Mouse (Mus musculus): ENCODE data around the gene Zic5.

The Zic5 gene

GRCm38 (mm10) chr14:122464763-122465741 is at the start of gene Zic5:
TSS of gene Zic5 (minus strand) at chr14:122465677.
- no peak for DNase-seq (ENCODE audit: low read depth)

DNA sequence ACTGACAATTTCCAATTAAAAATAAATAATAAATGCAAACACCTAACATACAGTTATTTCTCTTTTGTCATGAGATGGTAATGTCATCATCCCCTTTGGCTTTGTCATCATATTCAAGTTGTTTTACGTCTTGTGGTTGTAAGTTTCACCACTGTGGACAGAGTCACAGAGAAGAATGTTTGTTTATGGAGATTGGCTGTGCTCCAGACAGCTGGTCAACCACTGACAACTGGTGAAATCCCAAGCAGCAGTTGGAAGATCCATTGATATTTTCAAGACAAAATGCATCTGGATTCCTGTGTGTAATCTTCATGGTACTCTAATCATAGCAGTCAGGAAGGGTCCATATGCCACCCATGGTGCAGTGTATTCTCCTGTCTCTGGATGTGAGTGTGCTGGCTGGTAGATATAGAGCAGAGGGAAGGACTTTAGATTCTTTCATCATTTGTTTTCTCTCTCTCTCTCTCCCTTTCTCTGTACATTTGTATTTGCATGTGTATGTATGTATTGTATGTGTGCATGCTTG is 48.1 kb upstream of the Zic5 start:
- DNase-seq (ENCODE audit: low read depth) = no peak

GRCm38 (mm10) chr14:122511519-122511918 is 46.0 kb upstream of the Zic5 start:
- DNase-seq (ENCODE audit: low read depth) = no peak

DNA sequence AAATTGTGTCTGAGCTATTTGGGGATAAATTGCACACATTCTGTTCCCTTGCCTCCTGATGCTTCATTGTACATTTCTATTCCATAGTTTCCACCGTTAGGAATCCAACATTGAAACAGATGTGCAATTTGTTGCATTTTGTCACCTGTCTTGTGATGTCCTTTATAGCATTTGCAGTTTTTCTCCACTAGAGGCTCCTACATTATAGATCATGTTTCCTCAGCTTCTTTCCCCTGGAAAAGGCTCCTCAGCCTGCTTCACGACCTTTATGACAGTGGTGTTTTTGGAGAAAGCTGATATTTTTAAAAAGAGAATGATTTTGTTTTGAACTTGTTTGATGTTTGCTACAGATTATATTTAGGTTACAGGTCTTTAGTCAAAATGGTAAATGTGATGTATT is 43.6 kb upstream of the Zic5 start:
- DNase-seq (ENCODE audit: low read depth) = no peak

DNA sequence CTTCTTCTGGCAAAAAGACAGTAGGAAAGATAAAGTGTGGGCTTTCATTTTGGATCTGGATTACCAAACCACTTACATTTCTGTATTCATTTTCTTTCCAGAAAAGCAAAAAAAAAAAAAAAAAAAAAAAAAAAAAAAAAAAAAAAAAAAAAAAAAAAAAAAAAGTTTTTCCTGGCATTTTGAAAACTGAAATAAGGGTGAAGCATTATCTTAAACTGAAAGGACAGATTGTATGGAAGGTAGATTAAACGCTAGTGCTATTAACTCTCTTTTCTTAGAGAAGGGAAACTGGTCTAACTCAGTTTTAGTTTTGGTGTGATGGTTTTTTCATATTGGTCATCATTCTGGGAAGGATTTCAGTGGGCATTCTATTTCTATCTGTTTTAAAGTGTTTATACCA is 26.5 kb upstream of the Zic5 start:
- DNase-seq (ENCODE audit: low read depth) = no peak

DNA sequence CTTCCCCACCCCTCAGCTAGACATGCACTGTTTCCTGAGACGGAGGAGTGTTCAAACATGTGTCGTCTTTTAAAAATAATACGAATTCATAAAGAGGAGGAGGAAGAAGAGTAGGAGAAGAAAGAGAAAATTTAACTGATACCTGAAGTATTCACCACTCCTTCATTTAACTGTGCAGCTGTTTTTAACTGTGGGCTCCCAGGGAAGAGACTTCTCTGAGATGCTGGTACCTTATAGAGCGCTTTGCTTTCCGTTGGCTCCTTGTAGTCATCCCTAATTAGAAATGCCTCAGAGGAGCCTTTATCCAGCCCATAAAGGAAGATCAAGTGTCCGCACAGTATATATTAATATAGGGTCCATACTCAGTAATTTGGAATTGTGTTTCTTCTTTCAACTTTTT is 26.0 kb upstream of the Zic5 start:
- DNase-seq (ENCODE audit: low read depth) = no peak

GRCm38 (mm10) chr14:122490441-122491328 is 25.2 kb upstream of the Zic5 start, which contains the start of gene Gm10837:
TSS of gene Gm10837 (plus strand) at chr14:122490586.
- DNase-seq (ENCODE audit: low read depth) = no peak

DNA sequence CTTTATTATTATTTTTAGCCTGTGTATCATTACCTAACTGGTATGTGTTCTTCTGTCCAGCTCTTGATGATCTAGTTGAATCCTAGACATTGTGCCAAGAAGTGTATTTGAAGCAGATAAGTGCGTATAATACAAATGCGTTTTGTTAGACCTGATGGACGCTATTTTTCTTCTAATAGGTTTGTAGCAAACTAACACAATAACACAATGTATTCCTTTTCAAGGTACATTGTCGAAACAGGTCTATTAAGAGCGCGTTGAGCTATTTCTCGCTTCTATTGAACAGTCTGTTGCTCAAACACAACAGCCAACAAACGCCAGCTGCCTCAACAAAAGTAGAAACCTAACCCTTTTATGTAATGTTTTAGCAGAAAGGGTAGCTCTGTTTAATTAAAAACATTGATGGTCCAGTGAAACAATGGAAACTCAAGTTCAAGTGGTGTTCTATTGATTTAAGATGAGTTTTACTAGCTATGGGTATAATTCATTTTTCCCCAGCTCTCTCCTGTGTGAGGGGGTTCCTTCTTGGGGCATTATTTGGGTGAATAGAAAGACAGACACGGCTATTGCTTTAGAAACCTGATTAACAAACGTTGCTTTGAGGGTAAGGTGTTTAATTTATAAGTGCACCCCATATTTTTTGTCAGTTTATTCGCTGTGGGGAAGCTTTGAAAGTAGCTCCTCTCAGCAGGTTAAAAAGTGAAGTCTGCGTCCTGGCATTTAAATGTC is 24.4 kb upstream of the Zic5 start:
- DNase-seq (ENCODE audit: low read depth) = no peak

DNA sequence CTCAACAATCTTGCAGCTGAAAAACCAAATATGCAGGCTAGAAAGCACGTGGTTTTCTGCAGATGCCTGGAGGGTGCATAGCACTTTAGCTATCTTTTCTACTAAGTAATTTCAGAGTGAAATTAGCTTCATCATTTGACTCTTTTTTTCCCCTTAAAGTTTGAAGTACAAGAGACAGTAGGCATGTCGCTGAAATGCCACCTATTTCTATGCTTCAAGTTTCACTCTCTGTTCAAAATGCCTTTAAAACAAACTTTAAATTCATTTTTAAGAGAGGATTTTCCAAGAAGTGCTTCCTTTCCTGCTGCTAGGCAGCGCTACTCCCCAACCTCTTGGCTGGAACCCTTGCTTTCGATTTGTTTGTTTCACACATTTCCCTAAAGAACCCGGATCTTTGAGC is 23.6 kb upstream of the Zic5 start:
- no peak for DNase-seq (ENCODE audit: low read depth)

DNA sequence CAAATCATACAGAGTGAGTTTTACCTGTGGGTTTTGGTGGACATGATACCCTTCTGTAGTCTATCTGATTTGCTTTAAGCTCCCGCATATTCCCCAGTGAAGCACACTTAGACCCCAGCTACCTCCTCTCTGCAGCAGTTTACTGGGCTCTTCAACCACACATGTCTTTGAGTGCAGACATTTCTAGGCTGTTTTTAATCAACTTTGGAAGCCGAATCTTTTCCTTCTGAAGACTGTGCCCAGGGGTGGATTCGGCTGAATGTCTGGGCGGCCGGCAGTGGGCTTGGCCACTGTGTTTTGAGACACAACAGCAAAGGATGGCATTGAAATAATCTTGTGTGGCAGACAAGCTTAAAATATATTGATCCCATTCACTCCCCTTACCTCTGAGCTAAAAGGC is 21.9 kb upstream of the Zic5 start:
- DNase-seq (ENCODE audit: low read depth) = no peak

DNA sequence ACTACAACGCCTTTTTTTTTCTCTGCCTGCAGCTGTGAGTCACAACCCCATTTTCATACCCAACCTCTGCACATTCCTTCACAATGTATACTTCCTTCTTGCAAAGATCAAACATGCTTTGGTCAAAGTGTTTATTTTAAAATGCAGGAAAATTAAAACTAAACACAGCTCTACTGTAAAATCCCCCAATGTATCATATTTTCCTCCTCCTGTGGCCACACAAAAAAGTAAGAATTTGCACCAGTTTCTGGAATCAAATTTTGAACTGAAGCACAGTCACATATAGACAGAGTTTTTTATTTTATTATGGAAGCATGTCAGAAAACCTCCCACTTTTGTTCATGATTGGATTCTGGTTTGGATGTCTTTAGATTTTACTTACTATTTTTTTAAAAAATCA is 21.1 kb upstream of the Zic5 start:
- no peak for DNase-seq (ENCODE audit: low read depth)

DNA sequence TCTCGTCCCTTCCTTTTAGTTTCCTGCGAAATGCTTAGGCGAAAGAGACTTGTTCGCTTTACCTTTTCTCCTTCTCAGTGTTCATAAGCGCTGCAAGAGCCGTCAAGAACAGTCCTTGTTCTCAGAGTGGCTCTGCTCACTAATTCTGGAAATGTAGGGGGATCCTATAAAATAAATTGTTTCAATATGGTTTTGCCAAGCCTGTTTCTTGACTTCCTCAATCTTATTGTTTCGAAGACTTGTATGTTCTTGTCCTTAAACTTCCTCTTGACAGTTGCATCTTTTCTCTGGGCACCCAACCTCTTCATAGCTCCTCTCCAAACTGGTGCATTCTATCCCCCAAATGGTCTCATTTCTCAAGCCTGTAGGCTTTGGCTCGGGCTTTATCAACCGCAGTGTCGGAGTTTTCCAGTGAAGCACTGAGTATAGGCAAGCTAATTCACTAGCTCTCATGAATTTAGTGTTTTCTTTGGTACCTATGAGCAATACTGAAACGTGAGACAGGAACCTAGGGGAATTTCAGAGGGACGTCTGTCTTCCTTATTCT is 20.2 kb upstream of the Zic5 start:
- no peak for DNase-seq (ENCODE audit: low read depth)

DNA sequence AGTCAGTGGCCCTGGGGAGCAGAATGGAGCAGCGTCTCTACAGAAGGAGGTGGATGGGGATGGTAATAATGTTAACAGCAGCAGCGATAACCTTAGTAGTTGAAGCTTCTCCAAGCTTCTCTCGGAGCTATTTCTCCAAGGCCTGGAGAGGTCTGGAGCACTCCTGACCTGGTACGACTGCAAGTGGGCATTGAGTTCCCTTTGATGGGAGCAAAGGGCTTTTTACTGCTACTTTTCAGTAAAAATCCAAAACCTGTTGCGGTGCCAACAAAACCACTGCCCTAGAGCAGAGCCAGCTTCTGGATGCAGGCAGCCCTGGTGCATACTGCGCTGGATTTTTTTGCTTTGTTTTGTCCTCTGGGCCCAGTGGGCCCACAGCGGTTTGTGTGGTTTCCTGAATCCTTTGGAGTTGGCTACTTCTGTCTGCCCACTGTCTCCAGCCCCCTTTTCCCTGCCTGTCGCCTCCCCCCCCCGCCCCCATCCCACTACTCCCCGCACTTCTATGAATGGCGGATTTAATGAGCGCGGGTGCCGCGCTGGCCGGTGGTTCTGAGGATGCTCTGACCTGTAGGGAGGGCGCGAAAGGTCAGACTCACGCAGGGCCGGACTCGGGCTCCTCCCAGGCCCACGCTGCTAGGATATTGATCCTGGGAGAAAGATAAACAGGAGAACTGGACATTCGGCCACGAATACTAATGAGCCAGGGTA is 19.5 kb upstream of the Zic5 start:
- no peak for DNase-seq (ENCODE audit: low read depth)

DNA sequence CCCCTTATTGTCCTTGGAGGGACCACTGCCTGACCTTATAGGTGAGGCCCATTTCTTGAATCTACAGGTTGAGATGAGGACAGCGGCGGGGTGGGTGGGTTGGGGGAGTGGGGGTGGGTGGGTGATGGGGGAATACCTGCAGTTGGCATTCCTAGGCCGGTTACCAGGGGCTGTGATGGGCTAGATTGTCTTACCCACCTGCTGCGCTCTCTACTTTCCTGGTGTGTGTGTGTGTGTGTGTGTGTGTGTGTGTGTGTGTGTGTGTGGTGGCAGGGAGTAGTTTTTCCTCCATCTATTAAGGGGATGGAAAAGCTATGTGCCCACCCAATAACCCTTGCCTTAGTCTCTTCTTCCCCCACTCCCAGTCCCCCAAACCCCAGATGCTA is 19.0 kb upstream of the Zic5 start:
- DNase-seq (ENCODE audit: low read depth) = no peak

DNA sequence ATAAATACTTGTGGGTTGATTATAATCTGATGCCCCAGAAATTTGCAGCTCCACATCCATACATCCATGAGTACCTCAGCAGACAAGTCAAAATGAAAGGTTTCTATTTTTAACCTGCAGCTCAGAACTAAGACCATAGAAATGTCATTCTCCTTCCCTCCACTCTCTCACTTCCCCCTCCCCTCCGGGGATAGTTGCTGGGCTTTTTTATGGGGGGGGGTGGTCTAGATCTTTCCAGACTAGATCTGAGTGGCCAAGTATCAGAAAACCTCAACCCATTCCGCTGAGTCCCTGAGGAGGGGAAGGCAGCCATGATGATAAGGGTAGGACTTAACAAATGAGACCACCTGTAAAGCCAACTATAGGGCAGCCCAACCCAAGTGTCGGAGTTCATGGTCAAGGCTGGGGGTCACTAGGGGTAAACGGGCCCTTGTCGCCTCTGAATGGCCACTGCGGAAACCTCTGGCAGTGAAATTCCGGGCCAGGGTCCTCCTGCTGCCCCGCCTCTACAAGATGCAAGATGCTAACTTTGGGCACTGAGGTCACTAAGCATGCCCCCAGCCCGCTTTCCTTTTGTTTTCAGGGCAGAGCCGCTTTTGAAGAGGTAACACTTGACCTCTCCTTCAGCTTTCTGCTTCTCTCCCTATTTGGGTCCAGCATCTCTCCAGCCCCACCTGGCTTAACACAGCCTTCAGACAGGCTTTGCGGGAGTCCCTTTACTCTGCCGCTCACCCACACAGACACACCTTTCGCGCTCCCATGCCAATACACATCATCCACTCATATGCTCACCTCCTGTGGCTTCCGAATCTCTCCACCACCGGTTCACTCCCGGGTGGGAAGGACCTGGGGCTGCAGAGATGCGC is 18.3 kb upstream of the Zic5 start:
- no peak for DNase-seq (ENCODE audit: low read depth)

GRCm38 (mm10) chr14:122483024-122483385 is 17.5 kb upstream of the Zic5 start:
- DNase-seq (ENCODE audit: low read depth) = no peak

GRCm38 (mm10) chr14:122482081-122483023 is 16.9 kb upstream of the Zic5 start:
- DNase-seq (ENCODE audit: low read depth) = no peak

DNA sequence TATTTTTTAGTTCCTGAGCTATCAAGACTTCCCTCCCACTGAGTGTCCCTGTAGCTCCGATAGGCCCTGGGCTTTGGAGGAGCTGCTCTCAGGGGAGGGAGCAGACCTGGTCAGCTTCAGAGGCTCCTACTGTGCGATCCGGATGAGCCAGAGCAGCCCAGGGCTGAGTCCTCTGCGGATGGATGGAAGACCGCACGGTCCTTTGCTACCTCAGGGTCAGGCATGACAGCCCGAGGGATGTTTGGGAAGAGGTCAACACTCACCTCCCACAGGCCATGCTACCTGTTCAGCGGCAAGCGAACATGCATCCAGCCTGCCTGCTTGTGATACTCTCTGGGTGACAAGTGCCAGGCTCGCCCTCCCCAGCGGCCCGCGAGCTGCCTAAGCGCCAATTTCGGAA is 15.7 kb upstream of the Zic5 start:
- DNase-seq (ENCODE audit: low read depth) = no peak

GRCm38 (mm10) chr14:122480355-122480754 is 14.9 kb upstream of the Zic5 start:
- no peak for DNase-seq (ENCODE audit: low read depth)

Data from fibroblast of lung, adult 2 months (primary cell).